Mouse (Mus musculus) left cerebral cortex, postnatal 14 days (tissue): ENCODE measurements around the gene U2af2. TPM values are rescaled to one million over a fixed set of nuclear protein-coding genes. Genes with fewer than 3 reads are reported as not detected.
A peak's percentile ranks its signal among the peaks of the same experiment; 100 is the strongest.
"Not testable (repeated sequence)": the region's sequence is repeated elsewhere in the genome, so short reads cannot be mapped to it uniquely, and the experiment has no call there.

Experiments used
- DNase-seq, 2 experiments: peaks; one replicate each; pipeline ENCODE4 v3.0.0; 2021 to 2022; ENCODE audit warnings: low spot score in 2 of 2, mixed read lengths in 1 of 2
- intact Hi-C: fragments of 180-260 bp; cut with DNase I; formaldehyde crosslinking; loops from one replicate; pipeline ENCODE4 v1.15.1; 2025
- long read RNA-seq, 2 experiments: library from polyadenylated mRNA; stranded (forward); transcript quantifications; one replicate each; pipeline ENCODE4 v2.0.0; 2021
- total RNA-seq, 2 experiments: library from RNA; stranded (reverse); gene quantifications; 2 replicates each; pipeline ENCODE4 v1.2.3; 2021

Gene U2af2
- 100 to 1,000 TPM; 166 to 173 TPM for total RNA-seq
- long read RNA-seq, experiment 1, transcript U2af2-201 (12 exons, 2,183 nt): major isoform, 53 of 90 reads
- long read RNA-seq, experiment 1, transcript U2af2-209 (12 exons, 2,088 nt): minor isoform, 13 of 90 reads
- long read RNA-seq, experiment 1, partial matches to known transcripts: 7 of 90 reads
- long read RNA-seq, experiment 1, other reads (novel, unspliced or antisense): 17 of 90 reads
- long read RNA-seq, experiment 2, transcript U2af2-209 (12 exons, 2,088 nt): minor isoform, 8 of 65 reads
- long read RNA-seq, experiment 2, transcript U2af2-201 (12 exons, 2,183 nt): major isoform, 37 of 65 reads
- long read RNA-seq, experiment 2, partial matches to known transcripts: 15 of 65 reads
- long read RNA-seq, experiment 2, other reads (novel, unspliced or antisense): 5 of 65 reads

DNA sequence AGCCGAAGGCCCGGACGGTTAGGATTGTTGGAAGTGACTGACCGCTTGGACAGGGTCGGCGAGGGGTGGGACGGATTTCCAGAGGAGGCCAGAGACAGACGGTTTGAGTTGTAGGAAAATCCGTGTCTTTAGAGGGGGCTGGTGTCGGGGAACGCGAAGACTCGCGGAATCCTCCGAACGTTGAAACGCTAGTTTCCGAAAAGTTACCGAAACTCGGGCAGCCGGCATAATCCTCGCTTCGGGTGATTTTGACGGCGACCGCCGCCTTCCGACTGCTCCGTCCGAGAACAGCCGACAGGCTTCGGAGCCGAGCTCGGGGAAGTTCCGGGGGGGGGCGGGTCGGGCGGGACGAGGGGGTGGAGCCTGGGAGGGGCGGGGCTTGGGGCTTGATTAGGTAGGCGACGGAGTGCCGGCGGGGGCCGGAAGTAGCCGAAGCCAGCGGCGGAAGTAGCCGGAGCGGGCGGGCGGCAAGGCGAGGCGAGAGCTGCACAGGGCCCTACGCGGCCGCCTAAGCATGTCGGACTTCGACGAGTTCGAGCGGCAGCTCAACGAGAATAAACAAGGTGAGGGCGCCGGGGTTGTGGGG lies at the start of gene U2af2:
TSS of gene U2af2 (plus strand) at position 370 of the 586 bp plus-strand sequence.
- DNase-seq: peak; percentile 92 to 95
- intact Hi-C loops: no loop called here

DNA sequence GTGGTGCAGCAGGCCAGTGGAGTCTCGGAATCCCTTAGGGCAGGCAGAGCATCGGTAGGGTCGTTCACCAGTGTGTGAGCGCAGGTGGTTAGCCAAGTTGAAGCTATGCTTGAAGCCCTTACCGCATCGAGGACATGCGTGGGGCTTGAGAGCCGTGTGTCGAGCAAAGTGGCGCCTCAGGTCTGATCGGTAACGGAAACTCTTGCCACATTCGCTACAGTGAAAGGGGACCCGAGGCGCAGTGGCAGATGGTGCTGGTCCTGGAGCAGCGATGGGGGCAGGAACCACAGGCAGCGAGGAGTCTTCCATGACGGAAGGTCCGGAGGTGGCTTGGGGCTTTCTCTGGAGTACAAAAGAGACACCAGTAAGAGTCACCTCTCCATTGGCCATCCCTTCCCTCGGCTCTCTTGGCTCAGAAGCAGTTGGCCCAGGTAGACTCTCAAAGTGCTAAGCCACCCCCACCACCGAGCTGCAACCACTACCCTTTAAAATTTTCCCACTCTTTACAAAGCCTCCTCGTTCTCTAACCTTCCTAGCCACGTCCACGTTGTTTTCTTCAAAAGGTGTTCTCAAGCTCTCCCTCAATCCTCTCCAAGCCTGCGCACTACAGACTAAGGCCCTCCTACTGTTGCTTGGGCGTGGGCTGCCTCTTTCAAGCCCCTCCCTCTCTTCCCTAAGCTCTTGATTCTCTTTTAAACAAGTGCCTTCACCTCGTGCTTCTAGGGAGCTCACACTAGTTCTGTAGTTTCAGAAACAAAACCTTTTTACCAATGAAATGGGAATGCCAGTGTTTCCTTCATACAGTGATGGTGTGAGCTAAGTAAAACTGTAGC lies 49.0 kb upstream of the U2af2 start:
- no peak for DNase-seq
- intact Hi-C loops: no loop called here

DNA sequence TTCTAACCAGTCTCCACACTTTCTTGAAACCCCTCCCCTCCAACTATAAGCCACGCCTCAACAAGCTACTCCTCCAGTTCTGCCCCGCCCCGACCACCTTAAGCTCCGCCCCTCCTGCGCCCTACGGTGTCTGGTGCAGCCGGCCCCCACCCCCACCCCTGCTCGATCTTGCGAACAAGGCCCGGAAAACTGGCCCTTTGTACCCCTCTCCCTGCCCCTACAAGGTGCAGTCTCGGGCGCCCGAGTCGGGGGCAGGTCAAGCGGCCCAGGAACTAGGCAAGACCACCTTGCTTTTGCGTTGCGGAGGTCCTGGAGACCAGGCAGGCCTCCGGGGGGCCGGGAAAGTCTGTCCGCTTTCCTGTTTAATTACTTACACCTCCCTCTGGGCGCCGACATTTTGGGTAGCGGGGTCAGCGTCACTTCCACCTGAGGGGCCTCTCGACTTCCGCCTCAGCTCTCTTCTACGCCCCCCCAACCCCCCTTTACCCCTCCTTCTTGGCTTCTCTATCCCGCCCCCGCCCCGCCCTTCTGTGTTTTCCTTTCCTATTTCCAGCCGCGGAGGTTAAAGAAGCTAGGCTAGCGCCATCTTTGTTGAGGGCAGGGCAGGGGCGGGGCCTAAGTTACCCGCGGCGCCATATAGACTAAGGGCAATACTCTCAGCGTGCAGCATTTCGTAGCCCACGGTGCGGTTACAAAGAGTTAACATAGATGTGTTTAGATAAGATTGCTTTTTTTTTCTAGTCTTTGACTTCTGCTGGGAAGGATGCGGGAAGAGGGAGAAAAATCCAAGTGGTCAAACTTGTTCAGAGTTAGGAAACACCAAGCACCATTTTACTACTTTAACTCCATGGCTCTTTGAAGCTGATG lies 47.5 kb upstream of the U2af2 start, which contains the start of the genes Zfp524 and Fiz1:
TSS of gene Zfp524 (plus strand) at position 165 of the 867 bp plus-strand sequence.
TSS of gene Fiz1 (minus strand) at position 447 of the 867 bp plus-strand sequence.
- intact Hi-C loops: loop anchor here (5.0 kb wide), 1 partner anchor 43 kb away; no protein-coding TSS in a partner anchor
- DNase-seq: peak; percentile 97 to 98

DNA sequence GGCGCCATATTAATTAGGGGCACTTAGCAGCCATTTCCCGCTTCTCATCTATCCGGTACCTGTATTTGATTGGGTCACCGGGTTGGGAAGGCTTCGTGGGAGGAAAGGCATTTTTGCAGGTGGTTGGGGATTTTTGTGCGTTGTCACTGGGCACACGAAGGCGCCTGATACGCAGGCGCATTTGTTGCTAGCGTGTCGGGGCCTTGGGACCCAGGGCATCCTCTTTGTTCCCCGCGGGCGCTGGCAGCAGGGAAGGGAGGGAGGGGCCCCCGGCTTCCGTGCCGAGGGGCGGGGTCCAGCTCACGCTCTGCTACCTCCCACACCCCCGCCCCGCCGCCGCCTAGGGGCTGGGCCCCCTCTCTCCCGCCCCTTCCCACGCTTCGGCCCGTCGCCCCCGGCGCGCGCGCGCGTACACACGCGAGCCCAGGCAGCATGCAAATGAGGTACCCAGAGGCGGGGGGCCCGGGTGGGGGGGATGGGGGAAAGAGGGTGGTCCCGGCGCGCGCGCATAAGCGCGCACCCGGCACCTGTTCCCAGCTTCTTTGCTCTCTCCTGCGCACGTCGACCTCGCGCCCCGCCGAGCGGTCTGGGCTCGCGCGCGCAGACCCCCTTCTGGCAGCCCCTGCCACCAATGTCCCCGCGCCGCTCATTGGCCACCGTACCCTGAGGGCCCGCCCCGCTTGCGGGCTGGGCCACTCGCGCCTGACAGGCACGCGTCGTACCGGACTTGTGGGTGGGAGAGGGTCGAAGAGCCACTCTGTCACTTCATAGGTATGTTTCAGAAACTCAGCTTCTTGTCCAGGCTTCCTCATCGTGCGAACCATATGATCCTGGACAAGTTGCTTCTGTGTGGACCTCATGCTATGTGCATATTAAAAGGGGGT lies 46.6 kb upstream of the U2af2 start, which contains the start of gene Gm44973:
TSS of gene Gm44973 (plus strand) at position 379 of the 884 bp plus-strand sequence.
- intact Hi-C loops: loop anchor here (5.0 kb wide), 1 partner anchor 42 kb away; no protein-coding TSS in a partner anchor
- DNase-seq: peak; percentile 90 to 96

DNA sequence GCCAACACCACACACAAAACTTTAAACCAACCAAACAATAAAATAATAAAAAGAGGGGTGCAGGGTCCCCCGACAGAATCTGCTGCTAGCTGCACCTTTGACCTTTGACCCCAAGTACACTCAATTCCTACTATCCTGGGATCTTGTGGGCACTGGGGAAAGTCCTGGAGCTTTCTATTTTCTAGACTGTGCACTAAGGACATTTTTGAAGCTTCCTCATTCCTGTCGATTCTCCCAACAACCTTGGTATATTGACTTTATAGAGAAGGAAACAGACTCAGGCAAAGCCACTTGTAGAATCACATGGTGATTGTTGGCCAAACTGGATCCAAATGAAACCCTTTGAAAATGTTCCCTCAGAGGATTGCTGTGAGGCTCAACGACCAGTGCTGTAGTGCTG lies 45.9 kb upstream of the U2af2 start:
- intact Hi-C loops: loop anchor here (5.0 kb wide), 1 partner anchor 41 kb away; no protein-coding TSS in a partner anchor
- no peak for DNase-seq

DNA sequence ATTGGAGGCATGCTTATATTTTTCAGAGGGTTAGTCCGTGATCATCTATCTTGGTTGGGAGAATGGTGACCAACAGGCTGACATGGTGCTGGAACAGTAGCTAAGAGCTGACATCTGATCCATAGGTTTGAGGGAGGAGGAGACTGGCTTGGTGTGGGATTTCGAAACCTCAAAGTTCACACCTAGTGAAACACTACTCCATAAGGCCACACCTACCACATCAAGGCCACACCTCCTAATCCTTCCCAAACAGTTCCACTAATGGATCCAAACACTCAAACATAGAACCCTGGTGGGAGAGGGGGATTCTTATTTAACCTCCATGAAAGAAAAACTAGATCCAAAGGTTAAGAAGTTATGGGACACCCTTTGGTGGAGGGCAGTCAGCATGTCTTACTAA lies 45.0 kb upstream of the U2af2 start:
- DNase-seq: no peak
- intact Hi-C loops: loop anchor here (5.0 kb wide), 1 partner anchor 40 kb away; no protein-coding TSS in a partner anchor

DNA sequence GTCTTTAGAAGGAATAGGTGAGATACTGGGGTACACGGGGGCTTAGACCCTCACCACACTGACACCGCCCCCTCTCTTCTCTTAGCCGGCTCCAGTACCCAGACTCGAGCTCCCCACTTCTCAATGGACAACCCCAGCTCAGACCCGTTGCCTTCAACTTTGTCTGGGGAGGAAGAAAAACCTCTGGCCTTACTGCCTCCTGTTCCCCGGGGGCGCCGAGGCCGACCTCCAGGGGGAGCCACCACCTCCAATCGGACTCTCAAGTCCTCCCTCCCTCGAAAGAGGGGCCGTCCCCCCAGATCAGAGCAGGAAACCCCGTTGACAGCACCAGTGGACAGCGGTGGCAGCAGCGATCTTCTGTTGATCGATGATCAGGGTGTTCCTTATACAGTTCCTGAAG lies 44.6 kb upstream of the U2af2 start:
- DNase-seq: no peak
- intact Hi-C loops: loop anchor here (5.0 kb wide), 1 partner anchor 40 kb away; no protein-coding TSS in a partner anchor

DNA sequence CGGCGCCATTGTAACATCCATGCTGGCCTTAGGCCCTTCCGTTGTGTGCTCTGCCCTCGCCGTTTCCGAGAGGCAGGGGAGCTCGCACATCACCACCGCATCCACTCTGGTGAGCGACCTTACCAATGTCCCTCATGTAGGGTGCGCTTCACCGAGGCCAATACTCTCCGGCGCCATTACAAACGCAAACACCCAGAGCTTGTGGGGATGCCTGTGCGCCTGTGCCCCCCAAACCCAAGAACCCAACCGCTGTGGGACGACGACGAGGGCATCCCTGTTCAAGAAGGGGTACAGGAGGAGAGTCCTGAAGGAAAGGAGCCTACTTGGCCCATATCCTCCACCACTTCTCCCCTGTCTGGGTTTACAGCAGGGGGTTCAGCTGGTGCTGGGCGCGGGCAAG lies 44.0 kb upstream of the U2af2 start:
- intact Hi-C loops: loop anchor here (5.0 kb wide), 1 partner anchor 39 kb away; no protein-coding TSS in a partner anchor

DNA sequence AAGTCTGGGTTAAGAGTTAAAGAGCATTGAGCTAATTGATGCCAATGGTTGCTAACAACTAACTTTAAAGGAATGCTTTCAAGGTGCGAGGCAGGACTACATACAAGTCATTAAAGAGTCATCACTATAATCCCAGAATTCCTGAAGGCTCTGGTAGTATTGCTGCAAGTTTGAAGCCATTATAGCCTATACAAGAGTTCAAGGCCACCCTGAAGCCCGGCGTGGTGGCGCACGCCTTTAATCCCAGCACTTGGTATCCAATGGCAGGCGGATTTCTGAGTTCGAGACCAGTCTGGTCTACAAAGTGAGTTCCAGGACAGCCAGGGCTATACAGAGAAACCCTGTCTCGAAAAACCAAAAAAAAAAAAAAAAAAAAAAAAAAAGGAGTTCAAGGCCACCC lies 42.4 kb upstream of the U2af2 start:
- intact Hi-C loops: loop anchor here (5.0 kb wide), 1 partner anchor 38 kb away; no protein-coding TSS in a partner anchor
- not testable (repeated sequence) for DNase-seq

More for the DNA sequence above, 44.0 kb upstream of the U2af2 start:
- DNase-seq: no peak

DNA sequence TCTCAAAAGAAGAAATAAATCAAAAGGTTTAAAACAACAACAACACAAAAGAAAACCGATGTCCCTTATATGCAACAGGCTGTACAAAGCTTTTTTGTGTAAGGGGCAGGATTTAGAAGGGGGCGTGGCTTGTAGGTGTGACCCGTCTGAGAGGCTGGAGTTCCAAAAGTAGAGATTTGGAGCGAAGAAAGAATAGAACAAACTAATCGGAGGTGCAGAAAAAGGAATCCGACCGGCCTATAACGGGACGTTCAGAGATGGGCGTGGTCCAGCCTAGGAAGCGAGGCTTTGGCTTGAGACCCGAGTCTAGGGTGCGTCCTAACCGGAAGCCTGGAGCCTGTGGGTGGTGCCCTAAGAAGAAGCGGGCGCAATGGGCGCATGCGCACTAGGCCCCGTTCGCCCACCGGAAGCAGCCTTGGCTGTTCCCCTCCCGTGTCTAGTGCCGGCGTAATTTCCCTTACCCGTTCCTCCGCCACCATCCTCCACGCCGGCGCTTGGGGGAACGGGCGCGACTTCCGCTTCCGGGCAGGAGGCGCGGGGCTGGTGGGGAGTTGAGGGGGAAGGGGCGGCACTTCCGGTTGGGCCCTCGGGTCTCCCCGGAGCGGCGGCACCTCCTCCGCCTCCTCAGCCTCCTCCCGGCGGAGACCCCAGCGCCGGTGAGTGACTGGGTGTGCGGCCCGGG lies 41.8 kb upstream of the U2af2 start, which contains the start of the genes Zfp865 and Ccdc106:
TSS of gene Zfp865 (plus strand) at position 377 of the 682 bp plus-strand sequence.
TSS of gene Ccdc106 (plus strand) at position 554 of the 682 bp plus-strand sequence.
- peak; percentile 99 to 100 for DNase-seq
- intact Hi-C loops: loop anchor here (5.0 kb wide), 1 partner anchor 37 kb away; no protein-coding TSS in a partner anchor

DNA sequence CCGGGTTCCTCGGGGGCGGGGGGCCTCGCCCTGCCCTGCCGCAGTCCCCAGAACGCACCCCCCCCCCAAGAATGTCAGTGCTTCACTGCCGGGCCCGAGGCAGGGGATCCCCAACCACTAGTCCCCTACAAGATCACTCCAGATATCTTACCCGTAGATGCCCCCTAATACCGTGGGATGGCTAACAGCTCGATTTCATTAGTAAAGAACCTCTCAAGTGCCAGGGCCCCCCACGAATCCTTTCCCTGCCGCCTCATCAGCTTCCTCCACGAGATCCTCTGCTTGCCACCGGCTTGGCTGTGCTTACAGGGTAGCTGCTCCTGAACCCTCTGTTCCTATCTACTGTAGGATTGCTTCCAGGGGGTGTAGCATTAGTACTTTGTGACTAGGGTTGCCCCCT lies 41.3 kb upstream of the U2af2 start:
- no peak for DNase-seq
- intact Hi-C loops: no loop called here

DNA sequence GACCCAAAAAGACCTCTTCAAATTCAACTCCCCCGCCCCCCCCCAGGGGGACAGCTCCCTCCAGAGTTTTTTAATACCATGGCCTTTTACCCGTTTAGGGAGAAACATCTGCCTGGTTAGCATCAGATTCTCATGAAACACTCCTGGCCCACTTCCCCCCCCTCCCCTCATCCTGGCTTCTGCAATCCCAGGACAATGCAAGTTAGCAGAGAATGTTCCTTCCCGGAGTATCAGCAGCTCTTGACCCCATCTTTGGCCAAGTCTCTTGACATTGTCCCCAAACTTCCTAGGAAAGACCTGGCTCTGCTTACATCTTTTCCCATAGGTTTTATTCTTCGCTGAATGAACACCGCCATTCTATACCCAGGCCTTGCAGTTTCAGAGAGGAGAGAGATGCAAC lies 40.7 kb upstream of the U2af2 start:
- DNase-seq: no peak
- intact Hi-C loops: no loop called here

DNA sequence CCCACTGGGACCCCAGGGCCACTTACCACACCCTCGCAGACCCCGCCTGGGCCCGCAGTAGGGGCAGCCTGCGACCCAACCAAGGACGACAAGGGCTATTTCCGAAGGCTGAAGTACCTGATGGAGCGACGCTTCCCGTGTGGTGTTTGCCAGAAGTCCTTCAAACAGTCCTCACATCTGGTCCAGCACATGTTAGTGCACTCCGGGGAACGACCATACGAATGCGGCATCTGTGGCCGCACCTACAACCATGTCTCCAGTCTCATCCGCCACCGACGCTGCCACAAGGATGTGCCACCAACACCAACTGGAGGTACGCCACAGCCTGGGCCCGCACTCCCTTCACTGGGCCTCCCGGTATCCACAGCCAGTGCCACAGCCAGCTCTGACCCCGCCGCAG lies 32.4 kb upstream of the U2af2 start:
- no peak for DNase-seq
- intact Hi-C loops: no loop called here

DNA sequence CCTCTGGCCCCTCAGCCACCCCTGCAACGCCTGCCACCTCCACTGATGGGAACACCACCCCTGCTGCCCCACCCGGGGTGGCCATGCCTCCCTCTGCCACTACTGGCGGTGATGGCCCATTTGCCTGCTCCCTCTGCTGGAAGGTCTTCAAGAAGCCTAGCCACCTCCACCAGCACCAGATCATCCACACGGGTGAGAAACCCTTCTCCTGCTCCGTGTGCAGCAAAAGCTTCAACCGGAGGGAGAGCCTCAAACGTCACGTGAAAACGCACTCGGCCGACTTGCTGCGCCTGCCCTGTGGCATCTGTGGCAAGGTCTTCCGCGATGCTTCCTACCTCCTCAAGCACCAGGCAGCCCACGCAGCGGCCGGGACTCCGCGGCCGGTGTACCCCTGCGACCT lies 32.0 kb upstream of the U2af2 start:
- DNase-seq: no peak
- intact Hi-C loops: no loop called here

DNA sequence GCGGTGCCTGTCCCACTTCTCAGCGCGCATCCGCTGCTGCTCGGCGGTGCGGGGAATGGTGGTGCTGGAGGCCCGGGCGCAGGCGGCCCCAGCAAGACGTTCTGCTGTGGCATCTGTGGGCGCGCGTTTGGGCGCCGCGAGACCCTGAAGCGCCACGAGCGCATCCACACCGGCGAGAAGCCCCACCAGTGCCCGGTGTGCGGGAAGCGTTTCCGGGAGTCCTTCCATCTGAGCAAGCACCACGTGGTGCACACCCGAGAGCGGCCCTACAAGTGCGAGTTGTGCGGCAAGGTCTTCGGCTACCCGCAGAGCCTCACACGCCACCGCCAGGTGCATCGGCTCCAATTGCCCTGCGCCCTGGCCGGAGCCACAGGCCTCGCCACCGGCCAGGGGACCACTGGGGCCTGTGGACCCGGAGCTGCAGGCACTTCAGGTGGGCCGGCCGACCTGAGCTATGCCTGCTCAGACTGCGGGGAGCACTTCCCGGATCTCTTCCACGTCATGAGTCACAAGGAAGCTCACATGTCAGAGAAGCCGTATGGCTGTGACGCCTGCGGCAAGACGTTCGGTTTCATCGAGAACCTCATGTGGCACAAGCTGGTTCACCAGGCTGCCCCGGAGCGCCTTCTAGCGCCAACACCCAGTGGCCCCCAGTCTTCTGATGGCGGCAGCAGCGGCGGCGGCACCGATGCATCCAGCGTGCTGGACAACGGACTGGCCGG lies 31.2 kb upstream of the U2af2 start:
- intact Hi-C loops: no loop called here
- no peak for DNase-seq

DNA sequence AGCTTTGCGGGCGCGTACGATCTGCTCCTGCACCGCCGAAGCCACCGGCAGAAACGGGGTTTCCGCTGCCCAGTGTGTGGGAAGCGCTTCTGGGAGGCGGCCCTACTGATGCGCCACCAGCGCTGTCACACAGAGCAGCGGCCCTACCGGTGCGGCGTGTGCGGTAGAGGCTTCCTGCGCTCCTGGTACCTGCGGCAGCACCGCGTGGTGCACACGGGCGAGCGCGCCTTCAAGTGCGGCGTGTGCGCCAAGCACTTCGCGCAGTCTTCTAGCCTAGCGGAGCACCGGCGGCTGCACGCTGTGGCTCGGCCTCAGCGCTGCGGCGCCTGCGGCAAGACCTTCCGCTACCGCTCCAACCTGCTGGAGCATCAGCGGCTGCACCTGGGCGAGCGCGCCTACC lies 30.4 kb upstream of the U2af2 start:
- intact Hi-C loops: no loop called here
- DNase-seq: no peak
